Mouse (Mus musculus) cerebellum, adult 9-11 months (tissue): ENCODE data around the gene Atg4a.

Experiments
- DNase-seq: peaks from one replicate; pipeline ENCODE4 v3.0.0; 2022

Gene Atg4a

GRCm38 (mm10) chrX:141165067-141165466 lies 208.4 kb downstream of the Atg4a start:
- no peak for DNase-seq

GRCm38 (mm10) chrX:141175353-141175752 lies 218.6 kb downstream of the Atg4a start:
- no peak for DNase-seq

- DNase-seq = no peak
Observed at GRCm38 (mm10) chrX:141195036-141195435, 238.3 kb downstream of the Atg4a start.

- DNase-seq = no peak
Observed at GRCm38 (mm10) chrX:141198993-141199392, 242.3 kb downstream of the Atg4a start.

- DNase-seq = peak; percentile 3
Observed at GRCm38 (mm10) chrX:141212802-141213201, 256.1 kb downstream of the Atg4a start.
